Comparison of ENCODE assay signal across 8 mouse cellular contexts in the genomic region with DNA sequence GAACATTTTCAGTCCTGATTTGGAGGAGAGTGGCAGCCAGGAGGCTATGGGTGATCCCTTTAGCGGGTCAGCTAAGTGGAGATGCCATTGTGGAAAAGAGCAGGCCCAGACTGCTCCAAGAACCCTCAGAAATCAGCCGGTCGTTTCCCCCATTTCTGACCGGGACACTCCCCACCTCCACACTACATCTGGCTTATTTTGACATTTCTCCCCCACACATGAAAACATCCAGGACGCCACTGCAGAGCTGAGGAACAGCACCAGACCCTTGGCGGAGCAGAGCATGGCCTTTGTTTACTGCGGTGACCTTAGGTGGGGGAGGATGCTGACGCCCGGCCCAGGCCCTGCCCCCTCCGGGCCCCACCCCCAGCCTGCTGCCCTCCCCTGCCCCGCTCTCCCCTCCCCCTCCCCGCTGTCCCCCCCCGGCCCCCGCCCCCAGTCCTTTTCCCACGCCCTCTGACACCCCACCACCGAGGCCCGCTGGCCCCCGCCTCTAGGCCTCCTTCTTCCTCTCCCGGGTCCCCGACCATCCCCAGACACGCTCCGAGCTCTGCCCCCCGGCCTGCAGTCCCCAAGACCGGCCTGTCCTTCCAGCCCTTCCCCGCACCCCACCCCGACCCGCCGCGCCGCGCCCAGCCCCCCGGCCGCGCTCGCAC. TPM values are rescaled to one million over a fixed set of nuclear protein-coding genes. Genes with fewer than 3 reads are reported as not detected.
A peak's percentile ranks its signal among the peaks of the same experiment; 100 is the strongest.
DNase-seq lines count a peak whose midpoint lies in the region; TF ChIP-seq lines count a peak whose summit lies in the region.

No protein-coding gene starts in this region.

- intact Hi-C loops in heart, adult 2 months (cut with DNase I), result no loop called here

- H3K4me1 ChIP-seq in heart, adult 2 months (ENCODE audit: control insufficient read depth, insufficient read depth, low read length), result peaks cover 28% of the 10 kb centered on the region

- H3K9ac ChIP-seq in heart, adult 2 months (ENCODE audit: low read depth, low read length), result peak overlapping the region; percentile 99

- TF ChIP-seq POLR2A in heart, adult 2 months (IDR thresholded peaks at IDR 0.05; ENCODE audit: insufficient read depth, low read depth, low read length), result no peak

- TF ChIP-seq CTCF in heart, adult 2 months (IDR thresholded peaks at IDR 0.05), result no peak

- peak; percentile 68 for DNase-seq in CD4-positive helper T cell, adult 2 months (ENCODE audit: low read depth, low spot score)
- peak; percentile 40 for DNase-seq in T-cell, adult 2 months (ENCODE audit: low spot score)
- peak; percentile 61 for DNase-seq in embryo, embryonic 10.5 days (ENCODE audit: low spot score)
- DNase-seq in heart, adult 2 months, result peak; percentile 67 to 73
- peak; percentile 61 for DNase-seq in kidney, adult 9 months
- DNase-seq in lung, postnatal 10 days, result peak; percentile 69
- DNase-seq in retina, embryonic 14.5 days (ENCODE audit: low spot score), result peak; percentile 46
- no peak for DNase-seq in layer of hippocampus, postnatal 25 days (ENCODE audit: extremely low spot score in 1 of 2, low spot score in 1 of 2)

- H3K27me3 ChIP-seq in heart, adult 2 months (ENCODE audit: control insufficient read depth, insufficient read depth, low read length), result no peaks in the 10 kb centered on the region

- peaks cover 27% of the 10 kb centered on the region for H3K36me3 ChIP-seq in heart, adult 2 months (ENCODE audit: control insufficient read depth, insufficient read depth, low read length)

- no peak for TF ChIP-seq EP300 in heart, adult 2 months (IDR thresholded peaks at IDR 0.05; ENCODE audit: insufficient read depth, low read depth, low read length)

- peaks cover 13% of the 10 kb centered on the region for H3K79me2 ChIP-seq in heart, adult 2 months (replicated peaks; ENCODE audit: control insufficient read depth, insufficient read depth, low read length)

- H3K27ac ChIP-seq in heart, adult 2 months, result peak overlapping the region; percentile 99

- peak overlapping the region; percentile 100 for H3K4me3 ChIP-seq in heart, adult 2 months

- 2% methylated on average over 26 of the region's 35 CpGs for WGBS in heart, adult 2 months

RNA-seq across cellular contexts. Expression of a gene that starts 0.9 kb away (rescaled TPM):
- 10 to 100 TPM; 48.7 to 55.9 TPM for total RNA-seq in heart, adult 2 months (2021)
- 33.9 and 45.6 TPM in 2 replicates for polyA plus RNA-seq in heart, adult 2 months (2012; rRNA removed)
- total RNA-seq in layer of hippocampus, postnatal 25 days (2021), result 100 to 1,000 TPM; 127 to 128 TPM

RNA-seq across cellular contexts. Expression of a gene that starts 42.0 kb away (rescaled TPM):
- 1 to 10 TPM; 1.2 to 1.3 TPM for total RNA-seq in heart, adult 2 months (2021)
- 4.0 and 4.2 TPM in 2 replicates for polyA plus RNA-seq in heart, adult 2 months (2012; rRNA removed)
- 1 to 10 TPM; 2.0 to 2.2 TPM for total RNA-seq in layer of hippocampus, postnatal 25 days (2021)

RNA-seq across cellular contexts. Expression of a gene that starts 49.0 kb away (rescaled TPM):
- under 1 TPM; 0.23 to 0.26 TPM for total RNA-seq in heart, adult 2 months (2021)
- polyA plus RNA-seq in heart, adult 2 months (2012; rRNA removed), result 1.3 and 1.9 TPM in 2 replicates
- not detected for total RNA-seq in layer of hippocampus, postnatal 25 days (2021)

RNA-seq across cellular contexts. Expression of a gene that starts 57.6 kb away (rescaled TPM):
- total RNA-seq in heart, adult 2 months (2021), result 1 to 10 TPM in 1 of 2 experiments, under 1 TPM in 1; 0.86 to 1.1 TPM
- 0.61 and 1.3 TPM in 2 replicates for polyA plus RNA-seq in heart, adult 2 months (2012; rRNA removed)
- total RNA-seq in layer of hippocampus, postnatal 25 days (2021), result 1 to 10 TPM; 4.8 to 8.0 TPM

Comparison
In these comparisons a context has a peak if more than half of its experiments do, and no peak if none do; other contexts are left out.
1. DNase-seq: peak in CD4-positive helper T cell, adult 2 months (single experiment), T-cell, adult 2 months (single experiment), embryo, embryonic 10.5 days (single experiment), heart, adult 2 months (2 of 2), kidney, adult 9 months (single experiment), lung, postnatal 10 days (single experiment) and retina, embryonic 14.5 days (single experiment); none in layer of hippocampus, postnatal 25 days (0 of 2).